Mouse (Mus musculus): Measurements from ENCODE around the gene Tmem200a.

The Tmem200a gene

GRCm38 (mm10) chr10:25877731-25878130 lies 201.1 kb downstream of the Tmem200a start:
- DNase-seq, result no peak

GRCm38 (mm10) chr10:25876809-25877208 lies 202.0 kb downstream of the Tmem200a start:
- DNase-seq, result no peak

- DNase-seq, result no peak
Measured at GRCm38 (mm10) chr10:25868739-25869138, 210.1 kb downstream of the Tmem200a start.

Data from spleen, adult 18-20 months (tissue).